Mouse (Mus musculus): ENCODE results near the gene Fabp3. TPM values are rescaled to one million over a fixed set of nuclear protein-coding genes. Genes with fewer than 3 reads are reported as not detected.

Gene Fabp3
- polyA plus RNA-seq, 2 experiments = 0.15 to 0.22 TPM

DNA sequence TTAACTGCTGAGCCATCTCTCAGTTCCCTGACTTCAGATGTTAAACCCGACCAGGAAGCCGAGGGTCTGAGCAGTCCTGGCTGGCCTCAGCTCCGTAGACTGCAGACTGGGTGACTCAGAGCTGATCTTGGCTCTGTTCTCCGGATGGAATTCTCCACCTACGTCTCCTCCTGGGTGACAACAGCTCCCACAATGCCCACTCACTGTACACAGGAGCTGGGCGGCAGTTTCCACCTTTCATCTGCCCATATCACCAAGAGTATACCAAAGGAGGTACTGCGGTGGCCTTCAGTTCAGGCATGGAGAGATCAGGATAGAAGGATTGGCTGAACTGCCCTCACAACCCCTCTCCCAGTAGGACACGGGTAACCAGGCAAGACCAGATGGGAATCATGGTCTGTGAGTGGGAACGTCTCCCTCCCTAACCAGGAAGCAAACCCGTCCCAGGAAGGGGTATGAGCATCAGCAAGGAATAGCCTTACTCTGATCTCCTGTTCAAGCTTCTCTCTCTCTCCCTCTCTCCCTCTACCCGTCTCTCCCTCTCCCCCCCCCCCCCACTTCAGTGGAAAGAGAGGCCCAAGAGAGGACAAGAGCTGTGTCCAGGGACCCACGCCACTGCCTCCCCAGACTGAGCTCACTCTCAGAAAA, 34.6 kb upstream of the Fabp3 start:
- H3K27me3 ChIP-seq (ENCODE audit: control insufficient read depth, insufficient read depth, low read length) = peaks cover 61% of the 10 kb centered on the region
- H3K9ac ChIP-seq (replicated peaks) = no peak overlapping the region
- ATAC-seq (ENCODE audit: insufficient read depth) = no peak

GRCm38 (mm10) chr4:130274346-130275015, 33.9 kb upstream of the Fabp3 start:
- DNase-seq (ENCODE audit: low read depth in 3 of 3, low spot score in 3 of 3) = no peak
- no peak overlapping the region for H3K9ac ChIP-seq (replicated peaks)

More for the DNA sequence above, 34.6 kb upstream of the Fabp3 start:
- TF ChIP-seq EP300 (IDR thresholded peaks at IDR 0.05; ENCODE audit: low read depth) (no peak), CTCF (IDR thresholded peaks at IDR 0.05; ENCODE audit: low read depth) (no peak)
- peaks cover 0 to 4% of the 10 kb centered on the region in 2 experiments; a peak in 1 of 4 replicates for H3K4me1 ChIP-seq (replicated peaks; ENCODE audit: control insufficient read depth in 2 of 2, insufficient read depth in 2 of 2, low read length in 1 of 2)
- no peak for DNase-seq (ENCODE audit: low read depth in 3 of 3, low spot score in 3 of 3)
- H3K27ac ChIP-seq = no peak overlapping the region
- H3K36me3 ChIP-seq (replicated peaks; ENCODE audit: control insufficient read depth, insufficient read depth, low read depth) = no peaks in the 10 kb centered on the region
- H3K9me3 ChIP-seq (ENCODE audit: control insufficient read depth, low read length) = no peaks in the 10 kb centered on the region
- no peak overlapping the region for H3K4me2 ChIP-seq (ENCODE audit: low read depth)
- WGBS (ENCODE audit: insufficient replicate concordance) = 13% methylated on average over 11 of the region's 12 CpGs
- no peak overlapping the region for H3K4me3 ChIP-seq (ENCODE audit: insufficient read depth in 1 of 2, low read depth in 2 of 2, low read length in 2 of 2)

DNA sequence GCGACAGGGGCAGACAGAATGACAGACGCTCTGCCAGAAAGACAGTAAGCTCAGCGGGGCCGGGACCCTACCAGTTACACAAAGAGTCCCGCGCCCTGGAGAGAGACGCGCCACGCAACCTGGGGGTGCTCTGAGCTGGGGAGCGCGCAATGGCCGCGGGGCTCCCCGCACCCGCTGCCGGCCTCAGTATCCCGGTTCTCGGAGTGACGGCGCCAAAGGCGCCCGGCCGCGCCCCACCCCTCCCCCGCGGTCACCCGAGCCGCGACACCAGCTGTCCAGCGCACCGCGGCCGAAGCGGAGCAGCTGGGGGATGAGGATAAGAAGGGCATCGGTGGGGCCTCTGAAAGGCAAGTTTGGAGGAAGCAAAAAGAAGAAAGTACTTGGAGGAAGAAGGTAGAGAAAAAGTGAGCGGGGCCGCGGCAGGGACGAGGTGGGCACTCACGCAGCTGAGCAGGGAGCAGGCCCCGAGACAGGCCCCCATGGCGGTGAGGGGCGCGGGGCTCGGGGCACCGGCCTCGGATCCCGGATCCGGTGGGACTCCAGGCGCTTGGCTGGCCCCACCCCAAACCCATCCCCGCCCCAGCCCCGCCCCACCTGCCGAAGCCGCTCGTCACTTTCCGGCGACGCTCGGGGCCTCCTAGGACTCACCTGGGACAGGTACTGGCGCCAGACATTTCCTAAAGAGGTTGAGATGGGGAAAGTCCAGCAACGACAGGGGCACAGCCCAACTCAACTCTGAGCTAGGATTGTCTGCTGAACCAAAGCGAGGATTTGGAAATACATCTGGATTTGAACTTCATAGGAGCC, 33.2 kb upstream of the Fabp3 start:
- peak overlapping the region; percentile 55 for H3K4me2 ChIP-seq (ENCODE audit: low read depth)
- H3K27me3 ChIP-seq (ENCODE audit: control insufficient read depth, insufficient read depth, low read length) = peaks cover 62% of the 10 kb centered on the region
- no peaks in the 10 kb centered on the region for H3K36me3 ChIP-seq (replicated peaks; ENCODE audit: control insufficient read depth, insufficient read depth, low read depth)
- no peak overlapping the region for H3K9ac ChIP-seq (replicated peaks)
- DNase-seq (ENCODE audit: low read depth in 3 of 3, low spot score in 3 of 3) = no peak
- no peak overlapping the region for H3K27ac ChIP-seq
- WGBS (ENCODE audit: insufficient replicate concordance) = 3% methylated on average over 62 of the region's 62 CpGs
- H3K9me3 ChIP-seq (ENCODE audit: control insufficient read depth, low read length) = no peaks in the 10 kb centered on the region
- ATAC-seq (ENCODE audit: insufficient read depth) = no peak; the same call in 1 of the 2 replicates
- peak overlapping the region; percentile 40 to 41 for H3K4me3 ChIP-seq (ENCODE audit: insufficient read depth in 1 of 2, low read depth in 2 of 2, low read length in 2 of 2)
- 0 out of 4 replicates have a peak, but pooled peaks cover 0 to 4% of the 10 kb centered on the region in 2 experiments for H3K4me1 ChIP-seq (replicated peaks; ENCODE audit: control insufficient read depth in 2 of 2, insufficient read depth in 2 of 2, low read length in 1 of 2)
- TF ChIP-seq EP300 (IDR thresholded peaks at IDR 0.05; ENCODE audit: low read depth) = no peak
- no peak for TF ChIP-seq CTCF (IDR thresholded peaks at IDR 0.05; ENCODE audit: low read depth)

More at GRCm38 (mm10) chr4:130274346-130275015, 33.9 kb upstream of the Fabp3 start:
- Histone ChIP-seq H3K36me3 (replicated peaks; ENCODE audit: control insufficient read depth, insufficient read depth, low read depth) (no peaks in the 10 kb centered on the region), H3K27ac (no peak overlapping the region), H3K27me3 (ENCODE audit: control insufficient read depth, insufficient read depth, low read length) (peaks cover 61% of the 10 kb centered on the region), H3K4me3 (ENCODE audit: insufficient read depth in 1 of 2, low read depth in 2 of 2, low read length in 2 of 2) (peak overlapping the region; percentile 40 to 41; a peak in 2 of 4 replicates), H3K4me2 (ENCODE audit: low read depth) (peak overlapping the region; percentile 55), H3K4me1 (replicated peaks; ENCODE audit: control insufficient read depth in 2 of 2, insufficient read depth in 2 of 2, low read length in 1 of 2) (peaks cover 0 to 4% of the 10 kb centered on the region in 2 experiments; a peak in 1 of 4 replicates), H3K9me3 (ENCODE audit: control insufficient read depth, low read length) (no peaks in the 10 kb centered on the region)
- WGBS (ENCODE audit: insufficient replicate concordance) = 2% methylated on average over 29 of the region's 29 CpGs
- TF ChIP-seq CTCF (IDR thresholded peaks at IDR 0.05; ENCODE audit: low read depth) (no peak), EP300 (IDR thresholded peaks at IDR 0.05; ENCODE audit: low read depth) (no peak)
- no peak for ATAC-seq (ENCODE audit: insufficient read depth)

- peaks cover 66% of the 10 kb centered on the region for H3K27me3 ChIP-seq (ENCODE audit: control insufficient read depth, insufficient read depth, low read length)
- H3K4me2 ChIP-seq (ENCODE audit: low read depth) = no peak overlapping the region
- no peaks in the 10 kb centered on the region for H3K36me3 ChIP-seq (replicated peaks; ENCODE audit: control insufficient read depth, insufficient read depth, low read depth)
- 0 out of 4 replicates have a peak, but pooled peaks cover 0 to 2% of the 10 kb centered on the region in 2 experiments for H3K4me1 ChIP-seq (replicated peaks; ENCODE audit: control insufficient read depth in 2 of 2, insufficient read depth in 2 of 2, low read length in 1 of 2)
- no peak for TF ChIP-seq EP300 (IDR thresholded peaks at IDR 0.05; ENCODE audit: low read depth)
- no peak for TF ChIP-seq CTCF (IDR thresholded peaks at IDR 0.05; ENCODE audit: low read depth)
- H3K9me3 ChIP-seq (ENCODE audit: control insufficient read depth, low read length) = no peaks in the 10 kb centered on the region
- WGBS (ENCODE audit: insufficient replicate concordance) = 37% methylated on average over 5 of the region's 5 CpGs
- H3K9ac ChIP-seq (replicated peaks) = no peak overlapping the region
- DNase-seq (ENCODE audit: low read depth in 3 of 3, low spot score in 3 of 3) (no peak), ATAC-seq (ENCODE audit: insufficient read depth) (no peak)
- no peak overlapping the region for H3K4me3 ChIP-seq (ENCODE audit: insufficient read depth in 1 of 2, low read depth in 2 of 2, low read length in 2 of 2)
- H3K27ac ChIP-seq = no peak overlapping the region
Measured at GRCm38 (mm10) chr4:130275823-130276105, 32.6 kb upstream of the Fabp3 start.
